Mouse (Mus musculus) E14TG2a.4 (cell line): ENCODE results near the gene Asphd2.

Experiments used
- CTCF ChIP-seq: conservative IDR thresholded peaks from 2 replicates; pipeline ENCODE4 v1.5.1; 2014; ENCODE audit warnings: low read length
- NANOG ChIP-seq: IDR thresholded peaks from 2 replicates; pipeline ENCODE4 v1.6.1; 2014; ENCODE audit warnings: borderline replicate concordance, low read length, mixed read lengths
- POU5F1 ChIP-seq: IDR thresholded peaks from 2 replicates; pipeline ENCODE4 v1.6.1; 2014; ENCODE audit warnings: low read length, borderline replicate concordance

DNA sequence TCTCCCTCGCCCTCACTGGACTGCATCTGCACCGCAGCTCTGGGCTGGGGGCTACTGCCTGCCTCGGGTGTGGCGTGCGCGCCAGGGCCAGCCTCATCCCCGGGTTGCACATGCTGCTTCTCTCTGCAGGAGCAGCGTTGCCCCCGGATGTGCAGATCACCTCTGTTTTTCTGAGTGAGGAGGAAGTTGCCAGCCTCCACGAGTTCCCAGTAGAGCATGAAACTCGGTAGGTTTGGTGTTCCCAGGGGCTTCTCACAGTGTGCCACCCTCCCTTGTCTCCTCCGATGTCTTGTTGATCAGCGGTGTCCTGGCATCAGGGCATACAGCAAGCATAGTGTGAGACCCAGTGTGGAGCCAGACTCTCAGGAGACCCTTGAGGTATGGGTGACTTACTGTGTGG, 25.3 kb downstream of the Asphd2 start:
- TF ChIP-seq CTCF, result no peak
- TF ChIP-seq POU5F1, result no peak
- TF ChIP-seq NANOG, result no peak
